In the genomic region with DNA sequence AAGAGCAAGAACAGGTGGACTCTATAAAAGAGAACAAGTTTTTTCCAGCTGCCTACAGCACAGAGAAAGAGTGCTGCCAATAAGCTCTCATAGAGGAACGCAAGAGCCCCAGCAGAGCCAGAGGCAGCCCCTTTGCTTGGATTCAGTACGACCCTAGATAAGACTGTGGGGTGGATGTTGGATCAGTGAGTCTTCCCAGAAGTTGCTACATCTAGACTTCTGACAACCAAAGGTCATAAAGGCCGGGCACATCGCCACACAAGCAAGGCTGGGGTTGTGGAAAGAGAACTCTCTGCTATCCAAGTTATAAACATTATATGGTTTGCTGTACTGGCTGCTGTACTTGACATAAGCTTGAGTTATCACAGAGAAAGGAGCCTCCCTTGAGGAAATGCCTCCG, we compare ENCODE assay signal across 15 mouse cellular contexts.
"Had no signal": no experiment of that assay in that cellular context is flagged by ENCODE, and none has a peak within 500 bp of the region (broad histone marks: within the 10 kb centered on the region; RNA-seq: fewer than 3 reads in every experiment).

No protein-coding gene starts in this region.

- H3K27ac ChIP-seq: intestine, embryonic 15.5 days; limb, embryonic 12.5 days; limb, embryonic 15.5 days; liver, embryonic 12.5 days; liver, embryonic 15.5 days; macrophage; midbrain, embryonic 13.5 days had no signal

- H3K4me1 ChIP-seq: intestine, embryonic 15.5 days; limb, embryonic 12.5 days; liver, embryonic 15.5 days; midbrain, embryonic 13.5 days had no signal

- H3K36me3 ChIP-seq: intestine, embryonic 15.5 days; limb, embryonic 12.5 days; limb, embryonic 15.5 days; liver, embryonic 12.5 days; liver, embryonic 15.5 days; midbrain, embryonic 13.5 days had no signal

- H3K4me3 ChIP-seq: intestine, embryonic 15.5 days; limb, embryonic 12.5 days; limb, embryonic 15.5 days; liver, embryonic 12.5 days; liver, embryonic 15.5 days; midbrain, embryonic 13.5 days had no signal

- H3K27me3 ChIP-seq: intestine, embryonic 15.5 days; limb, embryonic 12.5 days; limb, embryonic 15.5 days; liver, embryonic 12.5 days; liver, embryonic 15.5 days; midbrain, embryonic 13.5 days had no signal

- ATAC-seq: intestine, embryonic 15.5 days; liver, embryonic 12.5 days; midbrain, embryonic 13.5 days had no signal

- H3K9me3 ChIP-seq: intestine, embryonic 15.5 days; limb, embryonic 12.5 days; limb, embryonic 15.5 days; liver, embryonic 12.5 days; liver, embryonic 15.5 days; midbrain, embryonic 13.5 days had no signal

- H3K9ac ChIP-seq: intestine, embryonic 15.5 days; limb, embryonic 12.5 days; limb, embryonic 15.5 days; liver, embryonic 12.5 days; liver, embryonic 15.5 days; lung, embryonic 14.5 days; midbrain, embryonic 13.5 days had no signal

- H3K4me2 ChIP-seq: intestine, embryonic 15.5 days; limb, embryonic 12.5 days; limb, embryonic 15.5 days; liver, embryonic 12.5 days; liver, embryonic 15.5 days; lung, embryonic 14.5 days; midbrain, embryonic 13.5 days had no signal

- DNase-seq: kidney, adult 11 months; kidney, adult 8-10 months; left cerebral cortex, postnatal 4 days; lung, embryonic 14.5 days; lung, postnatal 14 days; right cerebral cortex, postnatal 14 days; right cerebral cortex, postnatal 4 days; thymus, postnatal 36 days had no signal
